Mouse (Mus musculus): ENCODE results near the gene Lrrd1.

DNA sequence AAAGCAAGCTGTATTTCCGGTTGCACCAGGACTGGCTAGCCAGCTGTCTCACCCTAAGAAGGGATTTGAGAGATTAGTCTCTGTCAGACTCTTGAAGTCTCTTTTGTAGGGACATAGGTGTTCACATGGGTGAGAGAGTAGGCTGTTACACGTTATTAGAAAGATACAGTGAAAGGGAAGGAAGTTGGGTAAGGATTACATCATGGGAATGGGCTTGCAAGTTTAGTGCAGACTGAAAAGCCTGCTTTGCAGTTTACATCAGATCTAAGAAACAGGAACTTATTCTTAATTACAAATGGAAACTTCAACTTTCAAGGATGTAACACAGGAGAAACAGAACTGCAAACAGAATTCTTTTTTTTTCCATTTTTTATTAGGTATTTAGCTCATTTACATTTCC is 60.5 kb downstream of the Lrrd1 start:
- TF ChIP-seq CTCF (conservative IDR thresholded peaks at IDR 0.05; ENCODE audit: low read length) (no peak), POU5F1 (IDR thresholded peaks at IDR 0.05; ENCODE audit: borderline replicate concordance, low read length) (no peak), NANOG (IDR thresholded peaks at IDR 0.05; ENCODE audit: borderline replicate concordance, low read length) (no peak)

All from E14TG2a.4 (cell line).